Mouse (Mus musculus): Measurements from ENCODE around the gene Hdac5. TPM values are rescaled to one million over a fixed set of nuclear protein-coding genes. Genes with fewer than 3 reads are reported as not detected.

Hdac5 gene
- 0.43 TPM for polyA plus RNA-seq (2014; fragmentation: Illumina TruSeq; extraction: RNeasy Lipid Tissue Mini Kit (QIAGEN cat#74804); ENCODE audit: low read depth, low replicate concordance)

DNA sequence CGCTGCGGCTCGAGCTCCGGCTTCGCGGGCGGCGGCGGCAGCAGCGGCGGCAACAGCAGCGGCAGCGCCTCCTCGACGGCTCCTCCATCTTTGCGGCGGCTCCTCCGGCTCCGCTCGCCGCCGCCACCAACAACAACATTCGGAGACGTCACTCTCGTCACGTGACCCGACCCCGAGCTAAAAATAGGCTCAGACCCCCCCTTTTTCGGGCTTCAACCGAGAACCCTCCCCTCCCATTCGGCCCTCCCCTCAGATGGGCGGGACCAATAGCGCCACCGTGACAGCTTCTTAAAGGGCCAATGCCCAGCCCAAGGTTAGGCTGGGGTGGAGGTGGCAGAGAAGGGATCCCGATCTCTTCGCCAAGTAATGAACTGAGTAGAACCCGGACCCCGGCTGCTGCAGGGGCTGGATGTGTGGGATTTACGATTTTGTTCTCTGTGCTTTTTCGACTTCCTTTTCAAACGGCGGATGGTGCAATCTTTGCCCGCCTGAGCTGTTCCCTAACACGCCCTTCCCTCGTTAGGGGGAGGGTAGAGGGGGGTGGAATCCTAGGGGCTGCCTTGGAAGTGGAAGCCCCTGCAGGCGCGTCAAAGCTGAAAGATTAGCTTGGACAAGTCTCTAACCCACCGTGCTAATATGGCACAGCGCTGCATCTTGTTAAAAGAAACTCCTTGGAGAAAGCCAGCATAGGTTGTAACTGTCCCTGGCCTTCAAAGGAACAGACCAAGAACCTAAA lies at the start of gene Hdac5:
TSS of gene Hdac5 (minus strand) at position 161 of the 736 bp plus-strand sequence.

GRCm38 (mm10) chr11:102268520-102269244 lies 38.7 kb upstream of the Hdac5 start, which contains the start of gene Asb16:
Gene Asb16, plus strand, starts transcription at chr11:102268743.

DNA sequence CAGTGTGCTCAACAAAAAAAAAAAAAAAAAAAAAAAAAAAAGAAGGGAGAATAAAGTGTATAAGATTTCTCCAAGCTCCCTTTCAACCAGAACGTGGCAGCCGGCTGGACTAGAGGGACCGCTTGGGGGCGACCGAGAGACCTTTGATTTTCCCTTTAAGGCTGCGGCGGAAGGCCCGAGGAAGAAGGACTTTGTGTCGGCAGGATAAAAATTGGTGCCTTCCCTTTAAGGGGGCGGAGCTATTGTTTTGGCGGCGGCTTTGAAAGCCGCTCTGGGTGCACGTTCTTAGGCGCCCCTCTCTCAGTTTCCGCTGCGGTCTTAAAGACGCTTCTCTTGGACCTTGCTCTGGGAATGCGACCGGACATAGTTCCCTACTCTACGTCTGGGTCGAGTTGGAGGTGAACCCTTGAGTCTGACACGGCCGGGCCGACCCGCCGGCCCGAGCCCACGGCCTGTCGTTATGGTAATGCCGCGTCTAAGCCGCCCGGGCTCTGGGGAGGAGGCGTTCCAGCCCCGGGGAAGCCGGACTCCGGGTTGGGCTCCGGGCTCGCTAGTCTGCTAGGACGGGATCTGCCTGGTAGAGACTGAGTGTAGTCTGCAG lies 18.8 kb upstream of the Hdac5 start, which contains the start of gene BC030867:
TSS of gene BC030867 (plus strand) at position 253 of the 601 bp plus-strand sequence.

DNA sequence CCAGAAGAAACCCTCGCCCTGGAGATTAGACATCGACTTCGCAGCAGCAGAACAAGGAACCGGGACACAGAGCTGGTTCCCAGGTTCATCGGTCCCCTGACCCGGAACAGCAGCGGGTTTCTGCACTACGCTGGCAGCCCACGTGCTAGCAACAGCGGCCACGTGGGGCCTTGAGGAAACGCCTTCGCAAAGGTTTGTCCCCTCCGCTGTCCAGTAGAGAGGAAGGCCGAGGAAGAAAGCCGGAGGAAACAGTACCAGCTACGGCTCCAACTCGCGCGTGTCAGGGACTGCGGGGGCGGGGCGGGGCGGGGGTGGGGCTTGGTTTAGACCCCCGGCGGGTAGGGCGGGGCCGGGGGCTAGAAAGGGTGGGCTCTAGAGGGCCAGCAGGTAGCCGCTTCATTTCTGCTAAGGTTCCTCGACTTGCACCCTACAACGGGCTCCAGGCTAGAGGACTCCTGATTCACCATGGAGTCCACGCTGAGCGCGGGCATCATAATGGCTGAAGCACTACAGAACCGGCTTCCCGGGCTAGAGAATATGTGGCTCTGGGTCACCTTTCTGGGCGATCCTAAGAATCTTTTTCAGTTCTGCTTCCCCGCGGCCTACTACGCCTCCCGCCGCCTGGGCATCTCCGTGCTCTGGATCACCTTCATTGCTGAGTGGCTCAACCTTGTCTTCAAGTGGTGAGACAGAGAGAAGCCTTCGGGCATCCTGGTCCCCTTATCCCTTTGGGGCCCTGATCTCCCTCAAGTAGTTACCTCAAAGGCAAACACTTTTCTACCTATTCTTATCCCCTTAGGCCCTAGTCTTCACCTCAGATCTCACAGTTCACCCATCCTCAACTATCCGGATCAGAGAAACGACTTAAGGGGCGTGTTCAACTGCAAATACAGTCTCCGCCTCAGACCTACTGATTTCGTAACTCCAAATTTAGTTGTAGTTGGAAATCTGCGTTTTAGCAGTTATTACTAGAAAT lies 40.2 kb downstream of the Hdac5 start, which contains the start of gene G6pc3:
TSS of gene G6pc3 (plus strand) at position 160 of the 976 bp plus-strand sequence.

DNA sequence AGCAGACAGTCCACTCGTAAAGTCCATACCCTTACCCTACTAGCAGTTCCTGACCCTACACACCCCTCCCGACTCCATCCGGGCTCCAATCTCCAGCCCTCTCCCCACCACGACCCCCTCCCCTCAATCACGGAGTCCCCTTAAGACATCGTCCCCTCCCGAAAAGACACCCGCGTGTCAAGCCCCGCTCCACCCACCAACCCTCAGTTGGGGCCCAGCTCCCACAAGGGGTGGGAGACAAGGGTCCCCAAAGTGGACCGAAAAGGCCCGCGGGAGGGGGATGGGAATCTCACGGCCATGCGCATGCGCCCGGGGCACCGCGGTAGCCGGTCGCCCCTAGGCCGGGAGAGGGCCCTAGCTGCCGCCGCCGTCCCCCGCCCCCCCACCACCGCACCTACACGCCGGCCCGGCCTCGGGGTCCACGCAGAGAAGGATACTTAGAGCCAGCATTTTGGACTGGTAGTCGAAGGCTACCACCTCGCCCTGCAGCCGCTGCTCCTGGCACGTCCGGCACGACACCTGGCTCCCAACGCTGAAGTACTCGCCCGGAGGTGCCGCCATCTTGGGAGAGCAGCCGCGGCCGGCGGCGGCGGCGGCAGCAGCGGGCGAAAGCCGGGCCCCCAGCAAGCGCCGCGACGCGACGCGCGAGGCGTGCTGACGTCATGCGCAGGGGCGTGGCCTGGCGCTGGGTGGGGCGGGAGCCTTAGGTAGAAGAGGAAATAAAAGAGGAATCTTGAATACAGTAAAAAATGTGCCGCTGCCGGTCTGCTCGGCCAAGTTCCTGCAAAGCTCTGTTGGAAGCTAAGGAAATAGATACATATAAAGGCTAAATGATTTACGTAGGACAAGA lies 45.1 kb downstream of the Hdac5 start, which contains the start of gene Lsm12:
TSS of gene Lsm12 (minus strand) at position 651 of the 850 bp plus-strand sequence.

GRCm38 (mm10) chr11:102156039-102156785 lies 73.8 kb downstream of the Hdac5 start, which contains the start of gene Tmem101:
Gene Tmem101, minus strand, starts transcription at chr11:102156404.

DNA sequence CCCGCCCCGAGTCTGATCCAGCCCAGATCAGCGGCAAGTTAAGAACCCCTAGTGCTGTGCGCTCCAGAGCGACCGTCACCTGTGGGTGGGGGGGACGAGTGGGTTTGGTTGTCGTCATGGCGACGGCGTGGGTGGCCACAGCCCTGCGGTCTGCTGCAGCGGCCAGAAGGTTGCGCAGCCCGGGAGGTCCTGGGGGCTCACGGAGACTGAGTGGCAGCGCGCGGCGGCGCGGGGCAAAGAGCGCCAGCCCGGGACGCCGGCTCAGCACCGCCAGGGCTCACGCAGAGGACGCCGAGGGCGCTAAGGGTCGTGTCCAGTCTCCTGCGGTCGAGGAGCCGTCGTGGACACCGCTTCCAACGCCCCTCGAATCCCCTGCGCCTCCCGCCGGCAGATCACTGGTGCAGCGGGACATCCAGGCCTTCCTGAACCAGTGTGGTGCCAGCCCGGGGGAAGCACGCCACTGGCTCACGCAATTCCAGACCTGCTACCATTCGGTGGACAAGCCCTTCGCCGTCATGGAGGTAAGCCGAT lies 84.4 kb downstream of the Hdac5 start, which contains the start of gene Nags:
TSS of gene Nags (plus strand) at position 43 of the 531 bp plus-strand sequence.

Other genes starting within 250 kb of the Hdac5 start
- gene Cfap97d1, start 245.9 kb downstream of the Hdac5 start, polyA plus RNA-seq (2014; fragmentation: Illumina TruSeq; extraction: RNeasy Lipid Tissue Mini Kit (QIAGEN cat#74804); ENCODE audit: low read depth, low replicate concordance), result 510 TPM
- gene Dusp3, start 243.2 kb downstream of the Hdac5 start, polyA plus RNA-seq (2014; fragmentation: Illumina TruSeq; extraction: RNeasy Lipid Tissue Mini Kit (QIAGEN cat#74804); ENCODE audit: low read depth, low replicate concordance), result 10.6 TPM
- gene Mpp3, start 201.7 kb downstream of the Hdac5 start, polyA plus RNA-seq (2014; fragmentation: Illumina TruSeq; extraction: RNeasy Lipid Tissue Mini Kit (QIAGEN cat#74804); ENCODE audit: low read depth, low replicate concordance), result 2.2 TPM
- gene Cd300lg, start 188.7 kb downstream of the Hdac5 start, polyA plus RNA-seq (2014; fragmentation: Illumina TruSeq; extraction: RNeasy Lipid Tissue Mini Kit (QIAGEN cat#74804); ENCODE audit: low read depth, low replicate concordance), result 0.28 TPM
- gene Mpp2, start 141.7 kb downstream of the Hdac5 start, polyA plus RNA-seq (2014; fragmentation: Illumina TruSeq; extraction: RNeasy Lipid Tissue Mini Kit (QIAGEN cat#74804); ENCODE audit: low read depth, low replicate concordance), result 0.10 TPM
- not detected for gene Ppy, start 128.8 kb downstream of the Hdac5 start, polyA plus RNA-seq (2014; fragmentation: Illumina TruSeq; extraction: RNeasy Lipid Tissue Mini Kit (QIAGEN cat#74804); ENCODE audit: low read depth, low replicate concordance)
- gene Pyy, start 122.3 kb downstream of the Hdac5 start, polyA plus RNA-seq (2014; fragmentation: Illumina TruSeq; extraction: RNeasy Lipid Tissue Mini Kit (QIAGEN cat#74804); ENCODE audit: low read depth, low replicate concordance), result not detected
- not detected for gene Nags, start 84.7 kb downstream of the Hdac5 start, polyA plus RNA-seq (2014; fragmentation: Illumina TruSeq; extraction: RNeasy Lipid Tissue Mini Kit (QIAGEN cat#74804); ENCODE audit: low read depth, low replicate concordance)
- 1.8 TPM for gene Tmem101, start 73.8 kb downstream of the Hdac5 start, polyA plus RNA-seq (2014; fragmentation: Illumina TruSeq; extraction: RNeasy Lipid Tissue Mini Kit (QIAGEN cat#74804); ENCODE audit: low read depth, low replicate concordance)
- gene Lsm12, start 44.9 kb downstream of the Hdac5 start, polyA plus RNA-seq (2014; fragmentation: Illumina TruSeq; extraction: RNeasy Lipid Tissue Mini Kit (QIAGEN cat#74804); ENCODE audit: low read depth, low replicate concordance), result 75.9 TPM
- gene G6pc3, start 40.5 kb downstream of the Hdac5 start, polyA plus RNA-seq (2014; fragmentation: Illumina TruSeq; extraction: RNeasy Lipid Tissue Mini Kit (QIAGEN cat#74804); ENCODE audit: low read depth, low replicate concordance), result 7.8 TPM
- 2.6 TPM for gene BC030867, start 18.7 kb upstream of the Hdac5 start, polyA plus RNA-seq (2014; fragmentation: Illumina TruSeq; extraction: RNeasy Lipid Tissue Mini Kit (QIAGEN cat#74804); ENCODE audit: low read depth, low replicate concordance)
- 0.07 TPM for gene Asb16, start 38.6 kb upstream of the Hdac5 start, polyA plus RNA-seq (2014; fragmentation: Illumina TruSeq; extraction: RNeasy Lipid Tissue Mini Kit (QIAGEN cat#74804); ENCODE audit: low read depth, low replicate concordance)
- gene Tmub2, start 54.8 kb upstream of the Hdac5 start, polyA plus RNA-seq (2014; fragmentation: Illumina TruSeq; extraction: RNeasy Lipid Tissue Mini Kit (QIAGEN cat#74804); ENCODE audit: low read depth, low replicate concordance), result 6.2 TPM
- gene Atxn7l3, start 66.5 kb upstream of the Hdac5 start, polyA plus RNA-seq (2014; fragmentation: Illumina TruSeq; extraction: RNeasy Lipid Tissue Mini Kit (QIAGEN cat#74804); ENCODE audit: low read depth, low replicate concordance), result 3.8 TPM
- 10.9 TPM for gene Ubtf, start 89.6 kb upstream of the Hdac5 start, polyA plus RNA-seq (2014; fragmentation: Illumina TruSeq; extraction: RNeasy Lipid Tissue Mini Kit (QIAGEN cat#74804); ENCODE audit: low read depth, low replicate concordance)
- 0.04 TPM for gene Slc4a1, start 136.0 kb upstream of the Hdac5 start, polyA plus RNA-seq (2014; fragmentation: Illumina TruSeq; extraction: RNeasy Lipid Tissue Mini Kit (QIAGEN cat#74804); ENCODE audit: low read depth, low replicate concordance)
- 0.38 TPM for gene Rundc3a, start 163.2 kb upstream of the Hdac5 start, polyA plus RNA-seq (2014; fragmentation: Illumina TruSeq; extraction: RNeasy Lipid Tissue Mini Kit (QIAGEN cat#74804); ENCODE audit: low read depth, low replicate concordance)
- 62.6 TPM for gene Slc25a39, start 177.8 kb upstream of the Hdac5 start, polyA plus RNA-seq (2014; fragmentation: Illumina TruSeq; extraction: RNeasy Lipid Tissue Mini Kit (QIAGEN cat#74804); ENCODE audit: low read depth, low replicate concordance)
- gene Grn, start 200.1 kb upstream of the Hdac5 start, polyA plus RNA-seq (2014; fragmentation: Illumina TruSeq; extraction: RNeasy Lipid Tissue Mini Kit (QIAGEN cat#74804); ENCODE audit: low read depth, low replicate concordance), result 1.5 TPM
- gene Fam171a2, start 217.5 kb upstream of the Hdac5 start, polyA plus RNA-seq (2014; fragmentation: Illumina TruSeq; extraction: RNeasy Lipid Tissue Mini Kit (QIAGEN cat#74804); ENCODE audit: low read depth, low replicate concordance), result not detected
- not detected for gene Itga2b, start 240.0 kb upstream of the Hdac5 start, polyA plus RNA-seq (2014; fragmentation: Illumina TruSeq; extraction: RNeasy Lipid Tissue Mini Kit (QIAGEN cat#74804); ENCODE audit: low read depth, low replicate concordance)